In the genomic region with DNA sequence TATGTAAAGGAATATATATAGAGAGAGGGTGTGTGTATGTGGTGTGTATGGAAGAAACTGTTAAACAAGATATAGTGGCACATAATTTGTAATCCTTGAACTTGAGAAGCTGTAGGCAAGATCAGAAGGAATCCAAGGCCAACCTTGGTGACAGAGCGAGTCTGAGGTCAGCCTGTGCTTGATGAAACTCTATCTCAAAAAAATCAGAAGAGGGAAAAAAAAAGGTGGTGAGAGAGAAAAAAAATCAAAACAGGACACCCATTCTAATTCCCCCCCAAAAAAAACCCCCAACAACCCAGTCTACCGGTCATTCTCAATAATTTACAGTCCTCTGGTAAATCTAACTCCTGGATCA, we compare ENCODE assay signal across 7 mouse cellular contexts. TPM values are rescaled to one million over a fixed set of nuclear protein-coding genes. Genes with fewer than 3 reads are reported as not detected.
DNase-seq lines count a peak whose midpoint lies in the region; ATAC-seq and TF ChIP-seq lines count a peak whose summit lies in the region.

No protein-coding gene starts in this region.

- peak overlapping the region; percentile 96 for H3K4me2 ChIP-seq in intestine, embryonic 15.5 days (replicated peaks)
- H3K4me2 ChIP-seq in midbrain, postnatal 0 days (ENCODE audit: low read depth, low read length, poor library complexity, severe bottlenecking), result no peak overlapping the region

- intact Hi-C loops in left cerebral cortex, adult 2 months (cut with DNase I), result loop anchor here (1.0 to 2.0 kb wide), 2 partner anchors 41 to 70 kb away; a partner anchor contains a TSS
- intact Hi-C loops in left cerebral cortex, postnatal 10 days (cut with DNase I), result no loop called here

- H3K4me1 ChIP-seq in erythroblast, embryonic 14.5 days (ENCODE audit: control insufficient read depth), result peaks cover 46% of the 10 kb centered on the region
- H3K4me1 ChIP-seq in intestine, embryonic 15.5 days (replicated peaks), result peaks cover 19% of the 10 kb centered on the region
- H3K4me1 ChIP-seq in midbrain, postnatal 0 days (ENCODE audit: insufficient read depth, low read length), result peaks cover 3% of the 10 kb centered on the region; the same call in 1 of the 2 replicates

- H3K4me3 ChIP-seq in left cerebral cortex, adult 2 months, result peak overlapping the region; percentile 74
- peak overlapping the region; percentile 77 for H3K4me3 ChIP-seq in erythroblast, embryonic 14.5 days (replicated peaks)
- peak overlapping the region; percentile 93; the same call in 1 of the 2 replicates for H3K4me3 ChIP-seq in intestine, embryonic 15.5 days (replicated peaks)
- peak overlapping the region; percentile 71; the same call in 1 of the 2 replicates for H3K4me3 ChIP-seq in midbrain, postnatal 0 days (ENCODE audit: low read depth, low read length)

- no peak for ATAC-seq in intestine, embryonic 15.5 days
- no peak for ATAC-seq in midbrain, postnatal 0 days (ENCODE audit: low FRiP score)
- ATAC-seq in inflammation-experienced regulatory T-cells, adult 6 months, result no peak

- no peak overlapping the region; the same call in 1 of the 2 replicates for H3K27ac ChIP-seq in left cerebral cortex, adult 2 months
- no peak overlapping the region for H3K27ac ChIP-seq in intestine, embryonic 15.5 days
- H3K27ac ChIP-seq in midbrain, postnatal 0 days (ENCODE audit: low read depth, low read length), result no peak overlapping the region

- peaks cover 16% of the 10 kb centered on the region for H3K36me3 ChIP-seq in erythroblast, embryonic 14.5 days (ENCODE audit: control insufficient read depth)
- 0 out of 2 replicates have a peak, but pooled peaks cover 2% of the 10 kb centered on the region for H3K36me3 ChIP-seq in intestine, embryonic 15.5 days
- no peaks in the 10 kb centered on the region for H3K36me3 ChIP-seq in midbrain, postnatal 0 days (ENCODE audit: insufficient read depth, low read length)

- WGBS in intestine, embryonic 15.5 days, result 33% methylated on average over 2 of the region's 2 CpGs
- 31% methylated on average over 2 of the region's 2 CpGs for WGBS in midbrain, postnatal 0 days

- no peak for DNase-seq in left cerebral cortex, adult 2 months (ENCODE audit: extremely low spot score in 1 of 2, low spot score in 2 of 2)
- DNase-seq in left cerebral cortex, postnatal 10 days (ENCODE audit: extremely low spot score in 1 of 2, low spot score in 2 of 2), result no peak
- DNase-seq in midbrain, postnatal 0 days (ENCODE audit: low spot score), result no peak
- no peak for DNase-seq in right cerebral cortex, postnatal 4 days

- TF ChIP-seq CTCF in left cerebral cortex, adult 2 months (IDR thresholded peaks at IDR 0.05), result no peak
- TF ChIP-seq CTCF in midbrain, postnatal 0 days (IDR thresholded peaks at IDR 0.05), result no peak

- no peaks in the 10 kb centered on the region for H3K9me3 ChIP-seq in erythroblast, embryonic 14.5 days (ENCODE audit: control insufficient read depth, low read length)
- no peaks in the 10 kb centered on the region for H3K9me3 ChIP-seq in intestine, embryonic 15.5 days
- no peaks in the 10 kb centered on the region for H3K9me3 ChIP-seq in midbrain, postnatal 0 days (ENCODE audit: low read length)

- no peak overlapping the region for H3K9ac ChIP-seq in intestine, embryonic 15.5 days
- H3K9ac ChIP-seq in midbrain, postnatal 0 days (replicated peaks; ENCODE audit: low read length, poor library complexity, severe bottlenecking), result no peak overlapping the region

- H3K27me3 ChIP-seq in erythroblast, embryonic 14.5 days (ENCODE audit: control insufficient read depth), result peaks cover 32% of the 10 kb centered on the region
- H3K27me3 ChIP-seq in intestine, embryonic 15.5 days (replicated peaks), result no peaks in the 10 kb centered on the region
- H3K27me3 ChIP-seq in midbrain, postnatal 0 days (ENCODE audit: insufficient read depth, low read length), result no peaks in the 10 kb centered on the region

RNA-seq across cellular contexts. Expression of a gene that starts 0.4 kb away (rescaled TPM):
- total RNA-seq in left cerebral cortex, adult 2 months (2021), result 10 to 100 TPM; 41.2 to 42.5 TPM
- 10 to 100 TPM; 22.8 to 24.1 TPM for total RNA-seq in left cerebral cortex, postnatal 10 days (2021)
- 0.08 and 0.12 TPM in 2 replicates for polyA plus RNA-seq in erythroblast, embryonic 14.5 days (2012)
- polyA plus RNA-seq in intestine, embryonic 15.5 days (2015; fragmentation: Nextera tagmentation; extraction: Ambion mirVana), result 10.4 and 11.0 TPM in 2 replicates
- total RNA-seq in midbrain, postnatal 0 days (2014; rRNA removed), result 19.3 and 22.7 TPM in 2 replicates
- polyA plus RNA-seq in midbrain, postnatal 0 days (2015; fragmentation: Nextera tagmentation; extraction: Ambion mirVana), result 5.6 and 6.7 TPM in 2 replicates
- polyA plus RNA-seq in inflammation-experienced regulatory T-cells, adult 6 months (2017; shearing (Covaris generic)), result 10 to 100 TPM in 2 of 3 experiments, 1 to 10 TPM in 1; 9.6 to 21.6 (median 20.9) TPM

RNA-seq across cellular contexts. Expression of a gene that starts 19.5 kb away (rescaled TPM):
- 10 to 100 TPM; 13.5 to 13.7 TPM for total RNA-seq in left cerebral cortex, adult 2 months (2021)
- total RNA-seq in left cerebral cortex, postnatal 10 days (2021), result 10 to 100 TPM; 13.1 to 15.6 TPM
- polyA plus RNA-seq in erythroblast, embryonic 14.5 days (2012), result 0.14 and 0.23 TPM in 2 replicates
- 3.0 and 3.2 TPM in 2 replicates for polyA plus RNA-seq in intestine, embryonic 15.5 days (2015; fragmentation: Nextera tagmentation; extraction: Ambion mirVana)
- 30.0 and 37.5 TPM in 2 replicates for total RNA-seq in midbrain, postnatal 0 days (2014; rRNA removed)
- polyA plus RNA-seq in midbrain, postnatal 0 days (2015; fragmentation: Nextera tagmentation; extraction: Ambion mirVana), result 5.8 and 6.2 TPM in 2 replicates
- 1 to 10 TPM in 1 of 3 experiments, under 1 TPM in 2; 0.68 to 1.7 (median 0.90) TPM for polyA plus RNA-seq in inflammation-experienced regulatory T-cells, adult 6 months (2017; shearing (Covaris generic))
